Mouse (Mus musculus) neural tube, postnatal 0 days (tissue): ENCODE results near the gene Elovl2. TPM values are rescaled to one million over a fixed set of nuclear protein-coding genes. Genes with fewer than 3 reads are reported as not detected.

Source experiments
- polyA plus RNA-seq: library from polyadenylated mRNA; unstranded; fragments of >200 nt; fragmentation: Nextera tagmentation; extraction: Ambion mirVana; gene quantifications from 2 replicates; pipeline ENCODE4 v1.2.1, GENCODE M21; 2015

Elovl2 gene
- 28.1 and 30.3 TPM in 2 replicates for polyA plus RNA-seq

DNA sequence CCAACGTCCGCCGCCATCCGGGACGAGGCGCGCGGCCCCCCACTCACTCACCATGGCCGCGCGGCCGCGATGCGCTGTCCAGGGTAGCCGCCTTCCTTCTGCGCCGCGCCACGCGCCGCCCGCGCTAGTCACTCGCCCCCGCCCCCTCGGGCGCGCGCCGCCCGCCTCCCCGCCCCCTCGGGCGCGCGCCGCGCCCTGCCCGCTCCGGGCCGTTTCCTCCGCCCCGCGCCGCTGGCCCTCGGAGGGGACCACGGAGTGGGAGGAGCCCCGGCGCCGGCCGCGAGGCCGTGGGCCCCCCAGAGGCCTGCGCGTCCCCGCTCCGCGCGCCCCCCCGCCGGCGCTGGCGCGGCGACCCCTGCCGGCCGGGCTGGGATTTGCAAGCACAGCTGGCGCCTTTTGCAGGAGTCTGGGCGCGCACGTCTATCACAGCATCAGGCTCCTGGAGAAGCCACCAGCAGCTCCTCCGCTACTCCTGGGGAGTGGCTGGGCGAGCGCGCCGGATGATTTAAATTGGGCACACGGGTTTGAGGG, at the start of gene Elovl2:
Elovl2 (minus strand) TSS at position 102 of the 531 bp plus-strand sequence.

DNA sequence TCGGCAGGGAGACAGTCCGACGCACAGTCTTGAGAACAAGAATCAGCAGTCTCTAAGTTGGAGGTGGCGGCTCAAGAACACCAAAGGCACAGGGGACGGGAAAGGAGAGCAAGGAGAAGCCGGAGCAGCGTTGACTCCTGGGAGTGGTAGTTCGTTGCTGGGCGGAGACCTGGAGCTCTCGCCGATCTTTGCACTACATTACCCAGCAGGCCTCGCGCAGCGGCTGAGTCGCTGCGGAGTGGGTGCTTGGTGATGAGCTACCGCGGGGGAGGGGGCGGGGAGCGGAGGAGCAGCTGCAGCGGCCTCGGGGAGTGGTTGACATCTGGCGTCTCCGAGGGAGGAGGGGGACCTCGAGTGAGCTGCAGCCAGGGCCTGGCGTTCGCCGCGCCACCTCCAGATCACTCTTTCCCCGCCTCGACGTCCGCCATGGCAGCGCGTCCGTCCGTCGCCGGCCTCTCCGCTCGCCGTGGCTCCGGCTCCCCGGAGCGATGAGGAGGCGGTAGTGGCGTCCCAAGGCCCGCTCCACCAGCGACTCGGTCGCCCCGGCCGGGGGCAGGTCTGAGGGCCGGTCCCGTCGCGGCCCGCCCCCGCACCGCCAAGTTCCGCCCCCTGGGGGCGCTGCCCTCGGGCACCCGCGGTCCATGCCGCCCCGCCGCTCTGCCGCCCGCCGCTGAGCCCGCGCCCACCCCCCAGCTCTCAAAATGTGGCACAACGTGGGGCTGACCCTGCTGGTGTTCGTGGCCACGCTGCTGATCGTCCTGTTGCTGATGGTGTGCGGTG, 29.5 kb upstream of the Elovl2 start, which contains the start of gene Smim13:
Smim13 (plus strand) TSS at position 307 of the 780 bp plus-strand sequence.

Other genes with a start within 250 kb of the Elovl2 start
- gene Pak1ip1, start 219.4 kb downstream of the Elovl2 start, polyA plus RNA-seq: 47.3 and 48.0 TPM in 2 replicates
- gene Tmem14c, start 204.1 kb downstream of the Elovl2 start, polyA plus RNA-seq: 151 and 160 TPM in 2 replicates
- 1.2 and 1.4 TPM in 2 replicates for gene Mak, start 140.7 kb downstream of the Elovl2 start, polyA plus RNA-seq
- gene Gcm2, start 109.4 kb downstream of the Elovl2 start, polyA plus RNA-seq: not detected in 2 replicates
- 0.08 TPM in 1 of 2 replicates, not detected in the other for gene Sycp2l, start 106.1 kb downstream of the Elovl2 start, polyA plus RNA-seq
- 31.0 and 32.6 TPM in 2 replicates for gene Smim13, start 29.4 kb upstream of the Elovl2 start, polyA plus RNA-seq
- not detected in 2 replicates for gene Gm17364, start 53.6 kb upstream of the Elovl2 start, polyA plus RNA-seq